Mouse (Mus musculus) midbrain, postnatal 0 days (tissue): ENCODE data around the gene Rfxank. TPM values are rescaled to one million over a fixed set of nuclear protein-coding genes. Genes with fewer than 3 reads are reported as not detected.

Source experiments
- ATAC-seq: fragments of 200-750 bp; cut with Nextera tagmentation; 2 replicates; pipeline ENCODE4 v1.8.0; 2017; ENCODE audit warnings: moderate number of reproducible peaks, mild to moderate bottlenecking, moderate TSS enrichment, moderate library complexity; ENCODE audit not compliant: low FRiP score
- DNase-seq: peaks from one replicate; pipeline ENCODE4 v3.0.0-alpha.2; 2015; ENCODE audit warnings: low spot score
- H3K27ac ChIP-seq: fragments of 300-500 bp; sonication (generic); 2 replicates; pipeline ENCODE4 v1.5.1; 2014; ENCODE audit warnings: low read depth, mild to moderate bottlenecking, low read length, mixed read lengths
- H3K27me3 ChIP-seq: fragments of 300-500 bp; sonication (generic); 2 replicates; pipeline ENCODE4 v1.6.1; 2014; ENCODE audit warnings: low read length, control low read depth, mixed read lengths; ENCODE audit not compliant: insufficient read depth
- H3K36me3 ChIP-seq: fragments of 300-500 bp; sonication (generic); 2 replicates; pipeline ENCODE4 v1.6.1; 2014; ENCODE audit warnings: low read length, control low read depth, mixed read lengths; ENCODE audit not compliant: insufficient read depth
- H3K4me1 ChIP-seq: fragments of 300-500 bp; sonication (generic); 2 replicates; pipeline ENCODE4 v1.6.1; 2014; ENCODE audit warnings: mild to moderate bottlenecking, control low read depth, antibody characterized with exemption, low read length, mixed read lengths; ENCODE audit not compliant: insufficient read depth
- H3K4me2 ChIP-seq: fragments of 300-500 bp; sonication (generic); 2 replicates; pipeline ENCODE4 v1.6.1; 2014; ENCODE audit warnings: low read depth, mild to moderate bottlenecking, low read length, mixed read lengths; ENCODE audit not compliant: poor library complexity, severe bottlenecking
- H3K4me3 ChIP-seq: fragments of 300-500 bp; sonication (generic); 2 replicates; pipeline ENCODE4 v1.5.1; 2014; ENCODE audit warnings: low read depth, mild to moderate bottlenecking, low read length, moderate library complexity
- H3K9ac ChIP-seq: fragments of 300-500 bp; sonication (generic); replicated peaks from 2 replicates; pipeline ENCODE4 v1.6.1; 2014; ENCODE audit warnings: mild to moderate bottlenecking, low read length, moderate library complexity, mixed read lengths; ENCODE audit not compliant: poor library complexity, severe bottlenecking
- H3K9me3 ChIP-seq: fragments of 300-500 bp; sonication (generic); 2 replicates; pipeline ENCODE4 v1.6.1; 2016; ENCODE audit warnings: low read length, control low read depth
- CTCF ChIP-seq: IDR thresholded peaks from 2 replicates; pipeline ENCODE4 v1.5.1; 2016; ENCODE audit warnings: antibody characterized with exemption, mild to moderate bottlenecking
- WGBS: fragments of 180-500 bp; shearing (Covaris S2); extraction: QIAGEN DNeasy Blood & Tissue Kit; methylation state at CpG from one replicate; pipeline ENCODE4 v1.1.7; 2014; 5-methylcytosine and 5-hydroxymethylcytosine counted together
- polyA plus RNA-seq: library from polyadenylated mRNA; unstranded; fragments of >200 nt; fragmentation: Nextera tagmentation; extraction: Ambion mirVana; gene quantifications from 2 replicates; pipeline ENCODE4 v1.2.1, GENCODE M21; 2015
- total RNA-seq: library from RNA; depleted of rRNA; stranded (reverse); fragments of >200 nt; gene quantifications from 2 replicates; pipeline ENCODE4 v1.2.3, GENCODE M21; 2014

The Rfxank gene
- total and polyA plus RNA-seq, 2 experiments from 2014 or later: 7.4 to 12.3 TPM

DNA sequence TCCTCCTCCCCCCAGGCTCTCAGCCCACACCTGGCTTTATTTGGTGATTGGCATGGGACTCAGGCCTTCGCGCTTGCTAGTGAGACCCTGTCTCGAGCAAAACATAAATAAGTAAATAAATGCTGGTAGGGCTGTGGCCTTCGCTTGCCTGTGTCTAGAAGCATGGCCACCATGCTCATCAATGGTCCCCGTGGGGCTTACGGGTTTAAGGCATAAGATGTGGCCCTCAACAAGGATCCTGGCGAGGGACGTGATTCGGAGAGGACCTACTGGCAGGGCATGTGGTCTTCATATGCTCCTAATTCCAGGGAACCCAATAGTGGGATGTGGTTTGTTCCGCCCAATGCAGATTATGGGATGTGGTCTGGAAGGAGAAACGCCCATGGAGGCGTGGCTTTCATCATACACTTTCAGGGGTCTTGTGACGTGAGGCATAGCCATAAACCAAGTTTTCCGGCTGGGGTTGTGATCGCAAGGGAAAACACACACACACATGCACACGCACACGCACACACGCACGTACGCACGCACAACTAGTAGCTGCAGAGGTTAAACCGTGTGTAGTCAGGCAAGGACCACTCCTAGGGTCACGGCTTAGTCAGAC is 27.7 kb downstream of the Rfxank start:
- Histone ChIP-seq H3K27ac (no peak overlapping the region), H3K36me3 (peaks cover 62% of the 10 kb centered on the region), H3K4me2 (no peak overlapping the region), H3K4me3 (no peak overlapping the region), H3K9ac (no peak overlapping the region), H3K27me3 (no peaks in the 10 kb centered on the region), H3K4me1 (peaks cover 2% of the 10 kb centered on the region; the same call in 1 of the 2 replicates), H3K9me3 (no peaks in the 10 kb centered on the region)
- ATAC-seq (no peak), DNase-seq (no peak)
- no peak for TF ChIP-seq CTCF
- WGBS: 62% methylated on average over 23 of the region's 23 CpGs

DNA sequence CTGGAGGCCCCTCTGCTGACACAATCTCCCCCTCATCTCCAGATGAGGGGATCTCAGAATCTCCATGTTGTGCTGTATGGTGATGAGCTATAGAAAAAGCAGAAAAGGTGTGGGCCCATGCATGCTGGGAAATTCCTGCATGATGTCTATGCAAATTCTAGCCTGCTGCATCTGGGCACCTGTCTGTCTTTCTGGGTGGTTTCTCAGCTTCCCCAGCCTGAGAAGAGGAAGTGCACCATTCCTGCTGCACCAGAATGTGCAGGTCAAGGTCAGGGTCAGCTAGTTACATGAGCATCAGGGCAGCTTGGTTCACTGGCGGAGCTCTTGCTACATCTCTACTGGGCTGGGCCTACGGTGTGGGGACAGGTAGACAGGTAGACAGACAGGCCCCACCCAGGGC is 28.5 kb downstream of the Rfxank start:
- no peak for TF ChIP-seq CTCF
- 97% methylated on average over 2 of the region's 2 CpGs for WGBS
- Histone ChIP-seq H3K27me3 (no peaks in the 10 kb centered on the region), H3K4me3 (no peak overlapping the region), H3K36me3 (peaks cover 67% of the 10 kb centered on the region), H3K4me2 (no peak overlapping the region), H3K9ac (no peak overlapping the region), H3K4me1 (peaks cover 2% of the 10 kb centered on the region; the same call in 1 of the 2 replicates), H3K27ac (no peak overlapping the region), H3K9me3 (no peaks in the 10 kb centered on the region)
- DNase-seq (no peak), ATAC-seq (no peak)

DNA sequence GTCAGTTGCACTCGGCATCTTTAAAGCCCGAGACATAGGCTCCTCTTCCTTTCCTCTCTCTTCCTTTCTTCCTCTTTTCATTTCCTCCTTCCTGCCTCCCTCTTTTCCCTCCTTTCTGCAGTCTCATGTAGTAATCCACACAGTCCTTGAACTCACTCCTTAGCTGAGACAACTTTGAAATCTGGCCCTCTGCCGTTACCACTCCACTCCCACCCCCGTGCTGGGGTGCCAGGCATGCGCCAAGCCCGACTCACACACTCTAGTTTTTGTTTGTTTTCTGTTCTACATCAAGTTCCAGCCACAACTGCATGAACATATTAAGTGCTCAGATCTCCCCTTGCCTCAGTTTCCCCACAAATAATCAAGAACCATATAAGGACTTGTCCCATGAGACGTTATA is 34.0 kb downstream of the Rfxank start:
- no peaks in the 10 kb centered on the region for H3K27me3 ChIP-seq

DNA sequence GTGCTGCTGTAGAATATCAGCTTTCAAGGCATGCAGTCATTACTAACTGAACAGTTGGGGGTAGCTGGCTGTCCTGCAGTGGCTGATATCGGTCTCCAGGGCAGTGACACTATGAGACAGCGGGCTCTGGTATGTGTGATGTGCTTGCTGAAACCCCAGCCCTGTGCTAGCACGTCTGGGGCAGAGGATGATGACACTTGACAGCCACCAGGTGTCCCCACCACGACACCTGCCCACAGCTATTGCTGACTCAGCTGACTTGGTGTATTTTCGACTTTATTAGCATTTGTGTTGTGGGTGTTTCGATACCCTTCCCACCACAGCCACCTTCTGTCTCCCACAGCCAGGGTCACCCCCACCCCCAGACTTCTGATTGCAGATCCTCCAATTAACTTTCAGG is 34.4 kb downstream of the Rfxank start:
- no peaks in the 10 kb centered on the region for H3K9me3 ChIP-seq
- ATAC-seq (peak; percentile 47), DNase-seq (peak; percentile 63)
- no peak overlapping the region for H3K27ac ChIP-seq
- TF ChIP-seq CTCF: peak; percentile 71
- H3K9ac ChIP-seq: no peak overlapping the region
- H3K4me1 ChIP-seq: no peaks in the 10 kb centered on the region
- H3K4me3 ChIP-seq: no peak overlapping the region
- H3K4me2 ChIP-seq: no peak overlapping the region
- H3K36me3 ChIP-seq: peaks cover 69% of the 10 kb centered on the region
- 16% methylated on average over 6 of the region's 6 CpGs for WGBS
- H3K27me3 ChIP-seq: no peaks in the 10 kb centered on the region

More for the DNA sequence above, 34.0 kb downstream of the Rfxank start:
- no peak overlapping the region for H3K4me3 ChIP-seq
- no peak overlapping the region for H3K9ac ChIP-seq
- no peaks in the 10 kb centered on the region for H3K9me3 ChIP-seq
- peaks cover 69% of the 10 kb centered on the region for H3K36me3 ChIP-seq
- no peak for TF ChIP-seq CTCF
- DNase-seq: no peak
- no peak for ATAC-seq
- no peak overlapping the region for H3K4me2 ChIP-seq
- H3K4me1 ChIP-seq: no peaks in the 10 kb centered on the region
- 76% methylated on average over 7 of the region's 7 CpGs for WGBS
- no peak overlapping the region for H3K27ac ChIP-seq

DNA sequence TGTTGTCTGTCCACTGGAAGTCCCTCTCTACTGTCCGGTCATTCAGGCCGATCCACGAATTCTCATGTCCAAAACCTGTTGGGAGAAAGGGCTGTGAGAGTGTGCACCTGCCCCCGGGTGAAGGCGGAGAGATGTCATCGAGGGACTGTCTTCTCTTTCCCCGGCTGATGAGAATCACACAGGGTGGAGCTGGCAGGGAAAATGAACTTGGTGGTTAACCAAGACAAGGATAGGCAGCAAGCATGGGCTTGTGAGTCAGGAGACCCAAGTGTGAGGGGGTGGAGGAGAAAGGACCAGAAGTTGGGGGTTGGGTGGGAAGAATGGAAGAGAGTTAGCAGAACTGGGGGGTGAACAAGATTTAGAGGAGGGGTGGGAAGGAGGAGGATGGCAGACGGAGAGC is 38.7 kb downstream of the Rfxank start:
- no peak overlapping the region for H3K27ac ChIP-seq
- ATAC-seq (no peak), DNase-seq (no peak)
- H3K4me1 ChIP-seq: no peaks in the 10 kb centered on the region
- WGBS: 89% methylated on average over 8 of the region's 8 CpGs
- no peak for TF ChIP-seq CTCF
- H3K27me3 ChIP-seq: no peaks in the 10 kb centered on the region
- H3K9ac ChIP-seq: no peak overlapping the region
- no peak overlapping the region for H3K4me2 ChIP-seq
- no peaks in the 10 kb centered on the region for H3K9me3 ChIP-seq
- peaks cover 71% of the 10 kb centered on the region for H3K36me3 ChIP-seq
- no peak overlapping the region for H3K4me3 ChIP-seq

DNA sequence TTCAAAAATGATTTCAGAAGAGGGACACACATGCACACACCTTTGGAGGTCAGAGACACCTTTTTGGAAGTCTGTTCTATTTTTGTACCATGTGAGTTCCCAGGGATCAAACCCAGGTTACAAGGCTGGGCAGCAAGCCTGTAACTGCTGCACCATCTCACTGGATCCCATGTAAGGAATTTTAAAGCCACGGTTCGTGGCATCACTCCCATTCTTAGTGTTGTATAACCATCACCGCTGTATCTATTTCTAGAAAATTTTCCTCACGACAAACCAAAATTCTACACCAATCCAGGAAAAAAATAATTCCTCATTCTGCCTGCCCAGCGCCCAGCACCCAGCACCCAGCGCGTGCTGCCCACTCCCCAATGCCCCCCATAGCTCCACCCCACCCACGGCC is 39.7 kb downstream of the Rfxank start:
- no peak overlapping the region for H3K27ac ChIP-seq
- peaks cover 74% of the 10 kb centered on the region for H3K36me3 ChIP-seq
- no peaks in the 10 kb centered on the region for H3K9me3 ChIP-seq
- TF ChIP-seq CTCF: no peak
- 79% methylated on average over 8 of the region's 8 CpGs for WGBS
- H3K4me1 ChIP-seq: no peaks in the 10 kb centered on the region
- DNase-seq (no peak), ATAC-seq (no peak)
- no peak overlapping the region for H3K4me2 ChIP-seq
- no peak overlapping the region for H3K4me3 ChIP-seq
- no peak overlapping the region for H3K9ac ChIP-seq
- no peaks in the 10 kb centered on the region for H3K27me3 ChIP-seq
